Mouse (Mus musculus): ENCODE measurements around the gene Rnf220. TPM values are rescaled to one million over a fixed set of nuclear protein-coding genes. Genes with fewer than 3 reads are reported as not detected.

Gene Rnf220
- total and polyA plus RNA-seq, 2 experiments = 13.3 to 31.0 TPM

DNA sequence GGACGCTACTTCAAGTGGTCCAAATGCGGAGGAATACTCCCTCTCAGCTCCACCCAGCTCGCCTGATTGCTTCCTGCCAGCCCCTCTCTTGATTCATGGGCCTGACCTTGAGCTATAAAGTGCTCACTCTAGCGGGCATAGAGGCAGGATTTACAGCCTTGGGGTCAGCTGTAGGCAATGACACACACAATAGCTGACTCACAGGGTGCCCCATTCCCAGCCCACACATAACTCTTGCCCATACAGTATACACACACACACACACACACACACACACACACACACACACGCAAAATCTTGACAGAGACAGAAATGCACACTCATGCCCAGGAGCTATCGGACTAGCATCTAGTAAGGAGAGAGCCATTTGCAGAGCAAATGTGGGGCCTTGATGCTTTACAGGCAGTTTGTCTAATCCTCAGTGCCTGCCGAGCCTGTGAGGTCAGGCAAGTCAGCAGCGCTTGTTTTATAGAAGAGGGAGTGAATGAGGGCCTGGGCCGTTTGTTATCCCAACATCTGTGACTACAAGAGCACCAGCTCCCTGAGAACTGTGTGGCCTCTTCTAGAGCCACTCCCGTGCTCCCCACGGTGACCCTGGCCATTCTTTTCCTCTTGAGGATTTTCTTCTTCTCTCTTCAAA, 165.9 kb downstream of the Rnf220 start:
- Histone ChIP-seq H3K27ac (replicated peaks; ENCODE audit: insufficient read depth, low read depth, low read length) (no peak overlapping the region), H3K27me3 (ENCODE audit: control insufficient read depth, insufficient read depth, low read length) (no peaks in the 10 kb centered on the region), H3K79me2 (ENCODE audit: control insufficient read depth, insufficient read depth, low read length) (no peaks in the 10 kb centered on the region), H3K36me3 (ENCODE audit: control insufficient read depth, insufficient read depth, low read length) (no peaks in the 10 kb centered on the region), H3K4me1 (ENCODE audit: control insufficient read depth, insufficient read depth, low read length) (peaks cover 3% of the 10 kb centered on the region; the same call in 1 of the 2 replicates), H3K4me3 (ENCODE audit: insufficient read depth, low read depth, low read length) (no peak overlapping the region), H3K9ac (ENCODE audit: low read depth, low read length) (no peak overlapping the region)
- WGBS = 88% methylated on average over 11 of the region's 11 CpGs
- TF ChIP-seq CTCF (IDR thresholded peaks at IDR 0.05; ENCODE audit: low read depth, low read length) (no peak), POLR2A (IDR thresholded peaks at IDR 0.05; ENCODE audit: extremely low read depth, insufficient read depth, low read length) (no peak)
- no peak for DNase-seq (ENCODE audit: extremely low read depth, low read depth, low spot score)

DNA sequence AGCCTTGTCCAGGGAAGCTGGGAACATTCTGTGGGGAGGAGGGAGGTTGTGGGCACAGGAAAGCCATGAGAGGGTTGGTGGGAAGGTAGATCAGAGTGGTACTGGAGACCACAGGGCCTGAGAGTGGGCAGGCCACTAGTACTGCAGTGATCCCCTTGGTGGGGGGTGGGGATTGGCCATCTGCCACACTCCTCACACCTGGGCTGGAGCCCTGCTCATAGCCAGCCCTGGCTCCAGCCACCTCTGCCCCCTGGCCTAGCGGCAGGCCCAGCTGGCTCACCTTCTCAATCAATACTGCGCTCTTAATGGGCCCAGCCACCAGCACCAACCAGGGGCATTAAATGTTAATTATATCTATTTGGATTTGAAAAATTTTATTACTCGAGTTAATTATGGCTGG, 166.7 kb downstream of the Rnf220 start:
- Histone ChIP-seq H3K27me3 (ENCODE audit: control insufficient read depth, insufficient read depth, low read length) (no peaks in the 10 kb centered on the region), H3K4me3 (ENCODE audit: insufficient read depth, low read depth, low read length) (no peak overlapping the region), H3K4me1 (ENCODE audit: control insufficient read depth, insufficient read depth, low read length) (peaks cover 3% of the 10 kb centered on the region; the same call in 1 of the 2 replicates), H3K27ac (replicated peaks; ENCODE audit: insufficient read depth, low read depth, low read length) (no peak overlapping the region), H3K79me2 (ENCODE audit: control insufficient read depth, insufficient read depth, low read length) (no peaks in the 10 kb centered on the region), H3K9ac (ENCODE audit: low read depth, low read length) (no peak overlapping the region), H3K36me3 (ENCODE audit: control insufficient read depth, insufficient read depth, low read length) (no peaks in the 10 kb centered on the region)
- TF ChIP-seq POLR2A (IDR thresholded peaks at IDR 0.05; ENCODE audit: extremely low read depth, insufficient read depth, low read length) = no peak
- DNase-seq (ENCODE audit: extremely low read depth, low read depth, low spot score) = peak; percentile 61
- WGBS = 28% methylated on average over 3 of the region's 3 CpGs

DNA sequence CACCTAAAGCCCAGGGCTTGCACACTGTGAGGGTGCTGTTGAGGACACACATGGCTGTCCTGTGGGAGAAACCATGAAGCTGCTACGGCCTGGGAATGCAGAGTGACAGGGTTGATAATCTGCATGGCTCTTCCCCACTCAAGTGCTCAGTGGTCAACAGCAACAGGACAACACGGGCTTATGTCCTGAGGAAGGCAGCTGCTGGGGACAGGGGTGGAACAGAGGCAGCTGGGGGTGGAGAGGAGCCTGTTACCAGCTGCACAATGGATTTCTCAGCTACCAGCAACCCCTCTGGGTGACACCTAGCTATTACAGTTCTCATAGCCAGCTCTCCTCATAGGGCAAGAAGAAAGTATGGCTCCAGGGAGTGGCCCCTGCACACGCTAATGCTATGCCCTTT, 169.9 kb downstream of the Rnf220 start:
- 87% methylated on average over 3 of the region's 3 CpGs for WGBS
- no peak for DNase-seq (ENCODE audit: extremely low read depth, low read depth, low spot score)
- no peak overlapping the region for H3K4me3 ChIP-seq (ENCODE audit: insufficient read depth, low read depth, low read length)
- peaks cover 3% of the 10 kb centered on the region; the same call in 1 of the 2 replicates for H3K4me1 ChIP-seq (ENCODE audit: control insufficient read depth, insufficient read depth, low read length)
- no peak overlapping the region for H3K27ac ChIP-seq (replicated peaks; ENCODE audit: insufficient read depth, low read depth, low read length)
- H3K36me3 ChIP-seq (ENCODE audit: control insufficient read depth, insufficient read depth, low read length) = no peaks in the 10 kb centered on the region
- TF ChIP-seq CTCF (IDR thresholded peaks at IDR 0.05; ENCODE audit: low read depth, low read length) = no peak
- TF ChIP-seq POLR2A (IDR thresholded peaks at IDR 0.05; ENCODE audit: extremely low read depth, insufficient read depth, low read length) = no peak
- no peaks in the 10 kb centered on the region for H3K79me2 ChIP-seq (ENCODE audit: control insufficient read depth, insufficient read depth, low read length)
- H3K27me3 ChIP-seq (ENCODE audit: control insufficient read depth, insufficient read depth, low read length) = peaks cover 5% of the 10 kb centered on the region; the same call in 1 of the 2 replicates
- no peak overlapping the region for H3K9ac ChIP-seq (ENCODE audit: low read depth, low read length)

DNA sequence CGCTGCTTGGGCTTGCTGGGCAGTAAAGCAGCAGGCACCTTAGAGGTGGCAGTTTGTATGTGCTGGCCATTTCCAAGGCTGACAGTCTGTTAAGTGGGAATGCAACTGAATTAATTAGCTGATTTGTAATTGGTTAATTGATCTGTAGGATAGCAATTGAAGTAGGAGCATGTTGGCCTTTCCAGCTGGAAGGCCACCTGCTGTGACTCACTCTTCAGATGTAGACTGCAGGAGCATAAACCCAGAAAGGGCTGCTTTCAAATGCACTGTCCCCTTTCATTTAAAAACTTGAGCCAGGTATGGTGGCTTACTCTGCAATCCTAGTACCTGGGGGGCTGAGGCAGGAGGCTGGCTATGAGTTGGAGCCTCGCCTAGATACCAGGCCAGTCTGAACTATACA, 171.8 kb downstream of the Rnf220 start:
- 91% methylated on average over 2 of the region's 2 CpGs for WGBS
- H3K79me2 ChIP-seq (ENCODE audit: control insufficient read depth, insufficient read depth, low read length) = no peaks in the 10 kb centered on the region
- no peaks in the 10 kb centered on the region for H3K4me1 ChIP-seq (ENCODE audit: control insufficient read depth, insufficient read depth, low read length)
- TF ChIP-seq POLR2A (IDR thresholded peaks at IDR 0.05; ENCODE audit: extremely low read depth, insufficient read depth, low read length) (no peak), CTCF (IDR thresholded peaks at IDR 0.05; ENCODE audit: low read depth, low read length) (no peak)
- no peak overlapping the region for H3K4me3 ChIP-seq (ENCODE audit: insufficient read depth, low read depth, low read length)
- H3K27me3 ChIP-seq (ENCODE audit: control insufficient read depth, insufficient read depth, low read length) = peaks cover 8% of the 10 kb centered on the region; the same call in 1 of the 2 replicates
- no peak for DNase-seq (ENCODE audit: extremely low read depth, low read depth, low spot score)
- H3K36me3 ChIP-seq (ENCODE audit: control insufficient read depth, insufficient read depth, low read length) = no peaks in the 10 kb centered on the region
- no peak overlapping the region for H3K27ac ChIP-seq (replicated peaks; ENCODE audit: insufficient read depth, low read depth, low read length)
- no peak overlapping the region for H3K9ac ChIP-seq (ENCODE audit: low read depth, low read length)

DNA sequence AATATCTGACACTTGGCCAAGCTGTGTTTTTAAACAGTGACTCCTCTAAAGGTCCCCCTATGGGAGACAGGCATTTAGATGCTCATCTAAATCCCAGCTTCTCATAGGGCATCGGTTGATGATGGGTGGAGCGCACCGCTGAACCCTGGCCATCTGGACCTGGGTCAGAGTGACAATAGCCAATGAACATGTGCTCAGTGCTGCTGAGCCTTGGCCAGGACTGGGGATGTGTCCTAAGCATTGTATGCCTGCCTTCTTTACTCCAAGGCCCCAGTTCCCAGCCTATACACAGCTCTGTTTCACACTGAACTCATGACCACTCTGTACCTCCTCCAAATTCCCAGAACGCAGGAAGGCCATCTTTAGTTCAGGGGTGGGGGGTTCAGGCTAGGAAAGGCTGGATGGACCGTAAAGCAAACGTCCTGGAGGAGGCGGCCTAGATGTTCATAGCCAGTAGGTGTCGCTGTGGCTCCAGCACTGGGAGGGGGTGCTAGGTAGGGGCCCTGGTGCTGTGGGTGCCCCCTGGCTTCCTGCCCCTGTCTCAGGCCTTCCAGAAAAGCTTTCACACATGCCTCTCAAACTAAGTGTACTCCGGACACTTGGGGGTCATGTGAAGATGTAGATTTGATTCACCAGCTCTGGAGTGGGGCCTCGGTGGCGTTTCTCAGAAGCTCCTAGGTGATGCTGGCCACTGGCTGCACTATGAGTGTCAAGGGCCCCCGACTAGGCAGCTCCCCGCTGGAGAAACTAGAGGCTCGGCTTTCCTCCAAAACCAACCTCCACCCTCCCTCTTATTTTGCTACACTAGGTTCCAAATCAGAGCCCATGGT, 173.1 kb downstream of the Rnf220 start:
- Histone ChIP-seq H3K79me2 (ENCODE audit: control insufficient read depth, insufficient read depth, low read length) (no peaks in the 10 kb centered on the region), H3K27ac (replicated peaks; ENCODE audit: insufficient read depth, low read depth, low read length) (no peak overlapping the region), H3K4me3 (ENCODE audit: insufficient read depth, low read depth, low read length) (no peak overlapping the region), H3K36me3 (ENCODE audit: control insufficient read depth, insufficient read depth, low read length) (no peaks in the 10 kb centered on the region), H3K9ac (ENCODE audit: low read depth, low read length) (no peak overlapping the region), H3K27me3 (ENCODE audit: control insufficient read depth, insufficient read depth, low read length) (peaks cover 10% of the 10 kb centered on the region; the same call in 1 of the 2 replicates), H3K4me1 (ENCODE audit: control insufficient read depth, insufficient read depth, low read length) (no peaks in the 10 kb centered on the region)
- TF ChIP-seq CTCF (IDR thresholded peaks at IDR 0.05; ENCODE audit: low read depth, low read length) (peak; percentile 95), POLR2A (IDR thresholded peaks at IDR 0.05; ENCODE audit: extremely low read depth, insufficient read depth, low read length) (no peak)
- peak; percentile 34 for DNase-seq (ENCODE audit: extremely low read depth, low read depth, low spot score)
- WGBS = 27% methylated on average over 14 of the region's 14 CpGs

DNA sequence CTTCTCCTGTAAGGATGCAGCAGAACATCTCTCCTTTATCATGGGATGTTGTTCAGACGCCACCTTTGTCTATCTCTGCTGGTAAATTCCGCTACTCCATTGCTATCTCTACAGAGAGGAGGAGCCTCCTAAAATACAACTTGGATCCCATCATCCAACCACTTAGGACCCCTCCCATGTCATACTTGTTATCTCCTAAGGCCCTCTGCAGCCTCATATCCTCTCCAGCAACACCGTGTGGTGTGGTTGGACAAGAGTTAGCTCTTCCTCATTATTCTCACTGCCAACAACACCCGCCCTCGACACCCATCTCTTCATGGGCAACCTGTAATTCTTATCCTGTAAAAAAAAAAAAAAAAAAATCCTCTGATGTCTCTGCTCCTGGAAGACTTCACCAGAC, 175.8 kb downstream of the Rnf220 start:
- no peak overlapping the region for H3K27ac ChIP-seq (replicated peaks; ENCODE audit: insufficient read depth, low read depth, low read length)
- H3K36me3 ChIP-seq (ENCODE audit: control insufficient read depth, insufficient read depth, low read length) = no peaks in the 10 kb centered on the region
- H3K4me1 ChIP-seq (ENCODE audit: control insufficient read depth, insufficient read depth, low read length) = no peaks in the 10 kb centered on the region
- 82% methylated on average over 5 of the region's 5 CpGs for WGBS
- H3K79me2 ChIP-seq (ENCODE audit: control insufficient read depth, insufficient read depth, low read length) = no peaks in the 10 kb centered on the region
- no peak overlapping the region for H3K4me3 ChIP-seq (ENCODE audit: insufficient read depth, low read depth, low read length)
- no peak for DNase-seq (ENCODE audit: extremely low read depth, low read depth, low spot score)
- peaks cover 27% of the 10 kb centered on the region for H3K27me3 ChIP-seq (ENCODE audit: control insufficient read depth, insufficient read depth, low read length)
- TF ChIP-seq CTCF (IDR thresholded peaks at IDR 0.05; ENCODE audit: low read depth, low read length) (no peak), POLR2A (IDR thresholded peaks at IDR 0.05; ENCODE audit: extremely low read depth, insufficient read depth, low read length) (no peak)
- H3K9ac ChIP-seq (ENCODE audit: low read depth, low read length) = no peak overlapping the region

Measured in liver, adult 2 months (tissue).